Mouse (Mus musculus): Measurements from ENCODE around the gene Ppp2r5c. TPM values are rescaled to one million over a fixed set of nuclear protein-coding genes. Genes with fewer than 3 reads are reported as not detected.

The Ppp2r5c gene
- polyA plus RNA-seq, 1 experiment from 2014 or later, result 146 TPM

- Histone ChIP-seq H3K4me2 (ENCODE audit: low read depth, low read length) (no peak overlapping the region), H3K9ac (ENCODE audit: low read length) (no peak overlapping the region), H3K27me3 (ENCODE audit: control insufficient read depth, insufficient read depth, low read length) (no peaks in the 10 kb centered on the region), H3K27ac (ENCODE audit: low read length) (no peak overlapping the region), H3K36me3 (ENCODE audit: control insufficient read depth, insufficient read depth, low read length) (no peaks in the 10 kb centered on the region), H3K4me1 (ENCODE audit: control insufficient read depth, insufficient read depth, low read length) (peaks cover 13% of the 10 kb centered on the region), H3K4me3 (replicated peaks; ENCODE audit: low read length) (no peak overlapping the region), H3K9me3 (replicated peaks; ENCODE audit: control insufficient read depth, low read length) (no peaks in the 10 kb centered on the region)
- no peak for ATAC-seq (ENCODE audit: insufficient read depth, low FRiP score)
- WGBS, result 75% methylated on average over 6 of the region's 6 CpGs
These were observed 141.7 kb downstream of the Ppp2r5c start for GRCm38 (mm10) chr12:110588622-110589021.

GRCm38 (mm10) chr12:110590804-110591259 is 143.9 kb downstream of the Ppp2r5c start:
- Histone ChIP-seq H3K27me3 (ENCODE audit: control insufficient read depth, insufficient read depth, low read length) (no peaks in the 10 kb centered on the region), H3K4me2 (ENCODE audit: low read depth, low read length) (peak overlapping the region; percentile 93), H3K4me3 (replicated peaks; ENCODE audit: low read length) (peak overlapping the region; percentile 83), H3K9ac (ENCODE audit: low read length) (peak overlapping the region; percentile 90), H3K36me3 (ENCODE audit: control insufficient read depth, insufficient read depth, low read length) (no peaks in the 10 kb centered on the region), H3K9me3 (replicated peaks; ENCODE audit: control insufficient read depth, low read length) (no peaks in the 10 kb centered on the region), H3K4me1 (ENCODE audit: control insufficient read depth, insufficient read depth, low read length) (peaks cover 13% of the 10 kb centered on the region), H3K27ac (ENCODE audit: low read length) (peak overlapping the region; percentile 96)
- WGBS, result 1% methylated on average over 15 of the region's 15 CpGs
- no peak for ATAC-seq (ENCODE audit: insufficient read depth, low FRiP score)

- Histone ChIP-seq H3K4me3 (replicated peaks; ENCODE audit: low read length) (peak overlapping the region; percentile 83), H3K27ac (ENCODE audit: low read length) (peak overlapping the region; percentile 96), H3K9me3 (replicated peaks; ENCODE audit: control insufficient read depth, low read length) (no peaks in the 10 kb centered on the region), H3K4me1 (ENCODE audit: control insufficient read depth, insufficient read depth, low read length) (peaks cover 13% of the 10 kb centered on the region), H3K4me2 (ENCODE audit: low read depth, low read length) (peak overlapping the region; percentile 94), H3K27me3 (ENCODE audit: control insufficient read depth, insufficient read depth, low read length) (no peaks in the 10 kb centered on the region), H3K36me3 (ENCODE audit: control insufficient read depth, insufficient read depth, low read length) (no peaks in the 10 kb centered on the region), H3K9ac (ENCODE audit: low read length) (peak overlapping the region; percentile 90)
- WGBS, result under 1% methylated on average over 56 of the region's 56 CpGs
- ATAC-seq (ENCODE audit: insufficient read depth, low FRiP score), result peak; percentile 98
These were observed 144.5 kb downstream of the Ppp2r5c start for GRCm38 (mm10) chr12:110591260-110591883.

- WGBS, result 6% methylated on average over 7 of the region's 7 CpGs
- peaks cover 21% of the 10 kb centered on the region for H3K4me1 ChIP-seq (ENCODE audit: control insufficient read depth, insufficient read depth, low read length)
- ATAC-seq (ENCODE audit: insufficient read depth, low FRiP score), result no peak
These were observed 151.6 kb downstream of the Ppp2r5c start for GRCm38 (mm10) chr12:110598527-110598926.

GRCm38 (mm10) chr12:110599791-110600190 is 152.9 kb downstream of the Ppp2r5c start:
- Histone ChIP-seq H3K27me3 (ENCODE audit: control insufficient read depth, insufficient read depth, low read length) (no peaks in the 10 kb centered on the region), H3K9me3 (replicated peaks; ENCODE audit: control insufficient read depth, low read length) (no peaks in the 10 kb centered on the region), H3K36me3 (ENCODE audit: control insufficient read depth, insufficient read depth, low read length) (no peaks in the 10 kb centered on the region), H3K4me3 (replicated peaks; ENCODE audit: low read length) (no peak overlapping the region), H3K9ac (ENCODE audit: low read length) (no peak overlapping the region), H3K4me1 (ENCODE audit: control insufficient read depth, insufficient read depth, low read length) (peaks cover 24% of the 10 kb centered on the region), H3K4me2 (ENCODE audit: low read depth, low read length) (no peak overlapping the region), H3K27ac (ENCODE audit: low read length) (no peak overlapping the region)
- 50% methylated on average over 4 of the region's 4 CpGs for whole genome bisulfite sequencing
- no peak for ATAC-seq (ENCODE audit: insufficient read depth, low FRiP score)

More at GRCm38 (mm10) chr12:110598527-110598926, 151.6 kb downstream of the Ppp2r5c start:
- H3K27me3 ChIP-seq (ENCODE audit: control insufficient read depth, insufficient read depth, low read length), result no peaks in the 10 kb centered on the region
- no peak overlapping the region for H3K4me3 ChIP-seq (replicated peaks; ENCODE audit: low read length)
- no peak overlapping the region for H3K27ac ChIP-seq (ENCODE audit: low read length)
- no peaks in the 10 kb centered on the region for H3K9me3 ChIP-seq (replicated peaks; ENCODE audit: control insufficient read depth, low read length)
- no peaks in the 10 kb centered on the region for H3K36me3 ChIP-seq (ENCODE audit: control insufficient read depth, insufficient read depth, low read length)
- H3K9ac ChIP-seq (ENCODE audit: low read length), result no peak overlapping the region
- no peak overlapping the region for H3K4me2 ChIP-seq (ENCODE audit: low read depth, low read length)

- no peaks in the 10 kb centered on the region for H3K36me3 ChIP-seq (ENCODE audit: control insufficient read depth, insufficient read depth, low read length)
- H3K9ac ChIP-seq (ENCODE audit: low read length), result peak overlapping the region; percentile 97; the same call in 1 of the 2 replicates
- no peak for ATAC-seq (ENCODE audit: insufficient read depth, low FRiP score)
- no peaks in the 10 kb centered on the region for H3K27me3 ChIP-seq (ENCODE audit: control insufficient read depth, insufficient read depth, low read length)
- peak overlapping the region; percentile 71 for H3K4me2 ChIP-seq (ENCODE audit: low read depth, low read length)
- H3K27ac ChIP-seq (ENCODE audit: low read length), result no peak overlapping the region
- WGBS, result 56% methylated on average over 13 of the region's 13 CpGs
- no peaks in the 10 kb centered on the region for H3K9me3 ChIP-seq (replicated peaks; ENCODE audit: control insufficient read depth, low read length)
- H3K4me1 ChIP-seq (ENCODE audit: control insufficient read depth, insufficient read depth, low read length), result peaks cover 24% of the 10 kb centered on the region
- peak overlapping the region; percentile 99 for H3K4me3 ChIP-seq (replicated peaks; ENCODE audit: low read length)
These were observed 153.5 kb downstream of the Ppp2r5c start for GRCm38 (mm10) chr12:110600225-110600991.

GRCm38 (mm10) chr12:110601241-110602218 is 154.6 kb downstream of the Ppp2r5c start, which contains the start of gene Dync1h1:
Dync1h1 (plus strand) TSS chr12:110601452.
- Histone ChIP-seq H3K27me3 (ENCODE audit: control insufficient read depth, insufficient read depth, low read length) (no peaks in the 10 kb centered on the region), H3K4me3 (replicated peaks; ENCODE audit: low read length) (peak within 1 kb of the TSS; percentile 99), H3K36me3 (ENCODE audit: control insufficient read depth, insufficient read depth, low read length) (no peaks in the 10 kb centered on the region), H3K4me2 (ENCODE audit: low read depth, low read length) (peak within 1 kb of the TSS; percentile 83), H3K4me1 (ENCODE audit: control insufficient read depth, insufficient read depth, low read length) (peaks cover 24% of the 10 kb centered on the region), H3K9ac (ENCODE audit: low read length) (peak within 1 kb of the TSS; percentile 97), H3K9me3 (replicated peaks; ENCODE audit: control insufficient read depth, low read length) (no peaks in the 10 kb centered on the region), H3K27ac (ENCODE audit: low read length) (peak within 1 kb of the TSS; percentile 94)
- WGBS, result under 1% methylated on average over 105 of the region's 105 CpGs
- ATAC-seq (ENCODE audit: insufficient read depth, low FRiP score), result peak; percentile 94

GRCm38 (mm10) chr12:110606161-110606560 is 159.2 kb downstream of the Ppp2r5c start:
- ATAC-seq (ENCODE audit: insufficient read depth, low FRiP score), result no peak
- no peaks in the 10 kb centered on the region for H3K27me3 ChIP-seq (ENCODE audit: control insufficient read depth, insufficient read depth, low read length)
- H3K9ac ChIP-seq (ENCODE audit: low read length), result no peak overlapping the region
- H3K27ac ChIP-seq (ENCODE audit: low read length), result no peak overlapping the region
- no peaks in the 10 kb centered on the region for H3K9me3 ChIP-seq (replicated peaks; ENCODE audit: control insufficient read depth, low read length)
- H3K36me3 ChIP-seq (ENCODE audit: control insufficient read depth, insufficient read depth, low read length), result no peaks in the 10 kb centered on the region
- H3K4me3 ChIP-seq (replicated peaks; ENCODE audit: low read length), result no peak overlapping the region
- 74% methylated on average over 3 of the region's 3 CpGs for WGBS
- H3K4me2 ChIP-seq (ENCODE audit: low read depth, low read length), result no peak overlapping the region
- peaks cover 23% of the 10 kb centered on the region for H3K4me1 ChIP-seq (ENCODE audit: control insufficient read depth, insufficient read depth, low read length)
